Mouse (Mus musculus): ENCODE data around the gene Enam. TPM values are rescaled to one million over a fixed set of nuclear protein-coding genes. Genes with fewer than 3 reads are reported as not detected.

Gene Enam
- total and polyA plus RNA-seq, 3 experiments, result not detected

DNA sequence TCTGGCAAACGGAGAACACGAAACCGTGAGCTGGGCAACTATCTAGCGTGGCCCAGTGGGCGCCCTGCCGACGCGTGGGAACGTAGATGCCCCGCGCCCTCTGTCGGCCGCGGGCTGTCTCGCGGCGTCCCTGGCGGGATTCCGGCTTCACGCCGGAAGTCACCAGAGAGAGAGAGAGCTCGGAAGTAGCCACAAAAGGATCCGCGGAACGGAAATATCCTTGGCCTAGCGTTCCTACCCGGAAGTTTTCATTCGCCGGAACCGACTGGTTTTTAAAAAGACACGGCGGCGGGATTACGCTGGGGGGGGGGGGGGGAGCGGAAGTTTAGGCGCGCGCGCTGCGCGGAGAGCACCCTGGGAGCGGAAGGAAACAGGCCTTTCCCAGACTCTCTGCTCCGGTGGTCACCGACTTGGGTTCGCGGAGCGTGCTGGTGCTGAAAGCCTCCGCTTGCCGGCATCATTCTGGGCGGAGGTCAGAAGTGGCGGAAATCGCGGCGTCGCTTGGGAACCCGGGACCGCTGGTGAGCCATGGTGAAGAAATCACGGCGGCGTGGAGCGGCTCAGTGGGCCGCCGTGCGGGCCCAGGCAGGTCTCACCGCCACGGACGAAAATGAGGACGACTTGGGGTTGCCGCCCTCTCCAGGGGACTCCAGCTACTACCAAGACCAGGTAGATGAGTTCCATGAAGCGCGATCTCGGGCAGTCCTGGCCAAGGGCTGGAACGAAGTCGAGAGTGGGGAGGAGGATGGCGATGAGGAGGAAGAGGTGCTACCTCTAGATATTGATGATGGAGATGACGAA is 66.5 kb downstream of the Enam start, which contains the start of gene Utp3 (continued):
- peak; percentile 70; the same call in 1 of the 2 replicates for TF ChIP-seq ZMIZ1 (IDR thresholded peaks at IDR 0.05; ENCODE audit: low read depth, low read length)
- peak; percentile 62; the same call in 1 of the 2 replicates for TF ChIP-seq CHD2 (IDR thresholded peaks at IDR 0.05; ENCODE audit: low read length)
- peak; percentile 81 for TF ChIP-seq KAT2A (conservative IDR thresholded peaks at IDR 0.05; ENCODE audit: low read depth, low read length)
- peak; percentile 92 to 96 for TF ChIP-seq POLR2A (IDR thresholded peaks at IDR 0.05; ENCODE audit: control insufficient read depth in 1 of 2, insufficient read depth in 1 of 2, low read depth in 1 of 2, low read length in 2 of 2, poor library complexity in 1 of 2)
- no peak for TF ChIP-seq TAL1 (IDR thresholded peaks at IDR 0.05; ENCODE audit: low read length)
- peak; percentile 85; the same call in 1 of the 2 replicates for TF ChIP-seq TBP (IDR thresholded peaks at IDR 0.05; ENCODE audit: low read depth, low read length)
- TF ChIP-seq EP300 (IDR thresholded peaks at IDR 0.05; ENCODE audit: low read depth in 1 of 2, low read length in 2 of 2), result peak in 1 of 2 experiments; percentile 61; a peak in 1 of 4 replicates
- 0 out of 2 replicates have a peak, but pooled peaks have one; percentile 24 for TF ChIP-seq USF1 (IDR thresholded peaks at IDR 0.05; ENCODE audit: low read depth, low read length)
- no peak for TF ChIP-seq GATA1 (IDR thresholded peaks at IDR 0.05; ENCODE audit: low read depth, low read length)
- TF ChIP-seq NRF1 (IDR thresholded peaks at IDR 0.05; ENCODE audit: insufficient read depth, low read depth, low read length, poor library complexity, severe bottlenecking), result peak; percentile 46; the same call in 1 of the 2 replicates
- peak; percentile 90 for TF ChIP-seq NELFE (IDR thresholded peaks at IDR 0.05; ENCODE audit: low read depth, low read length)
- TF ChIP-seq MYC (IDR thresholded peaks at IDR 0.05; ENCODE audit: low read depth, low read length), result peak; percentile 91; the same call in 1 of the 2 replicates
- TF ChIP-seq USF2 (IDR thresholded peaks at IDR 0.05; ENCODE audit: borderline replicate concordance in 1 of 2, insufficient read depth in 1 of 2, low read depth in 1 of 2, low read length in 2 of 2), result no peak
- TF ChIP-seq SIN3A (IDR thresholded peaks at IDR 0.05; ENCODE audit: low read length), result peak; percentile 97
- peak; percentile 72 for TF ChIP-seq MAX (IDR thresholded peaks at IDR 0.05; ENCODE audit: low read length)
- TF ChIP-seq CHD1 (IDR thresholded peaks at IDR 0.05; ENCODE audit: low read depth, low read length), result no peak; the same call in 1 of the 2 replicates
- peak; percentile 67; the same call in 1 of the 2 replicates for TF ChIP-seq MEF2A (IDR thresholded peaks at IDR 0.05; ENCODE audit: extremely low read depth, insufficient replicate concordance, low read depth, low read length, poor library complexity, severe bottlenecking)
- peak; percentile 97 for TF ChIP-seq MAZ (IDR thresholded peaks at IDR 0.05; ENCODE audit: low read depth, low read length)
- TF ChIP-seq ETS1 (IDR thresholded peaks at IDR 0.05; ENCODE audit: low read depth, low read length), result peak; percentile 81

Other genes with a start within 250 kb of the Enam start
- not detected in 2 replicates for gene Gm7714, start 219.1 kb upstream of the Enam start, total RNA-seq (2012; rRNA removed)
- not detected for gene Gm7714, start 219.1 kb upstream of the Enam start, polyA plus RNA-seq (2012; ENCODE audit: insufficient read depth in 1 of 2, insufficient read length in 2 of 2, low read depth in 1 of 2, low replicate concordance in 2 of 2, missing spikeins in 1 of 2)
- not detected in 2 replicates for gene Prol1, start 170.7 kb upstream of the Enam start, total RNA-seq (2012; rRNA removed)
- gene Prol1, start 170.7 kb upstream of the Enam start, polyA plus RNA-seq (2012; ENCODE audit: insufficient read depth in 1 of 2, insufficient read length in 2 of 2, low read depth in 1 of 2, low replicate concordance in 2 of 2, missing spikeins in 1 of 2), result not detected
- not detected in 2 replicates for gene Amtn, start 111.9 kb upstream of the Enam start, total RNA-seq (2012; rRNA removed)
- not detected for gene Amtn, start 111.9 kb upstream of the Enam start, polyA plus RNA-seq (2012; ENCODE audit: insufficient read depth in 1 of 2, insufficient read length in 2 of 2, low read depth in 1 of 2, low replicate concordance in 2 of 2, missing spikeins in 1 of 2)
- not detected in 2 replicates for gene Ambn, start 32.0 kb upstream of the Enam start, total RNA-seq (2012; rRNA removed)
- gene Ambn, start 32.0 kb upstream of the Enam start, polyA plus RNA-seq (2012; ENCODE audit: insufficient read depth in 1 of 2, insufficient read length in 2 of 2, low read depth in 1 of 2, low replicate concordance in 2 of 2, missing spikeins in 1 of 2), result not detected
- not detected in 2 replicates for gene Jchain, start 39.9 kb downstream of the Enam start, total RNA-seq (2012; rRNA removed)
- not detected for gene Jchain, start 39.9 kb downstream of the Enam start, polyA plus RNA-seq (2012; ENCODE audit: insufficient read depth in 1 of 2, insufficient read length in 2 of 2, low read depth in 1 of 2, low replicate concordance in 2 of 2, missing spikeins in 1 of 2)
- gene Utp3, start 66.5 kb downstream of the Enam start, total RNA-seq (2012; rRNA removed), result 44.7 and 48.4 TPM in 2 replicates
- gene Utp3, start 66.5 kb downstream of the Enam start, polyA plus RNA-seq (2012; ENCODE audit: insufficient read depth in 1 of 2, insufficient read length in 2 of 2, low read depth in 1 of 2, low replicate concordance in 2 of 2, missing spikeins in 1 of 2), result 100 to 1,000 TPM in 1 of 2 experiments, 10 to 100 TPM in 1; 73.9 to 120 TPM
- gene Rufy3, start 77.1 kb downstream of the Enam start, total RNA-seq (2012; rRNA removed), result 3.2 and 3.7 TPM in 2 replicates
- 1 to 10 TPM in 1 of 2 experiments, not detected in 1; 5.7 TPM for gene Rufy3, start 77.1 kb downstream of the Enam start, polyA plus RNA-seq (2012; ENCODE audit: insufficient read depth in 1 of 2, insufficient read length in 2 of 2, low read depth in 1 of 2, low replicate concordance in 2 of 2, missing spikeins in 1 of 2)
- gene Grsf1, start 188.2 kb downstream of the Enam start, total RNA-seq (2012; rRNA removed), result 49.4 and 50.0 TPM in 2 replicates
- 10 to 100 TPM in 1 of 2 experiments, not detected in 1; 62.8 TPM for gene Grsf1, start 188.2 kb downstream of the Enam start, polyA plus RNA-seq (2012; ENCODE audit: insufficient read depth in 1 of 2, insufficient read length in 2 of 2, low read depth in 1 of 2, low replicate concordance in 2 of 2, missing spikeins in 1 of 2)
- 14.0 TPM in 2 replicates for gene Mob1b, start 232.9 kb downstream of the Enam start, total RNA-seq (2012; rRNA removed)
- gene Mob1b, start 232.9 kb downstream of the Enam start, polyA plus RNA-seq (2012; ENCODE audit: insufficient read depth in 1 of 2, insufficient read length in 2 of 2, low read depth in 1 of 2, low replicate concordance in 2 of 2, missing spikeins in 1 of 2), result 10 to 100 TPM in 1 of 2 experiments, not detected in 1; 12.2 TPM

All from MEL (cell line).